Mouse (Mus musculus): ENCODE data around the gene Thbs4.

- TF ChIP-seq EP300 (IDR thresholded peaks at IDR 0.05; ENCODE audit: low read depth) (no peak), CTCF (IDR thresholded peaks at IDR 0.05; ENCODE audit: low read depth) (no peak)
Measured at GRCm38 (mm10) chr13:92765454-92766242, 29.0 kb downstream of the Thbs4 start.
